Mouse (Mus musculus): ENCODE results near the gene Smtnl2.

DNA sequence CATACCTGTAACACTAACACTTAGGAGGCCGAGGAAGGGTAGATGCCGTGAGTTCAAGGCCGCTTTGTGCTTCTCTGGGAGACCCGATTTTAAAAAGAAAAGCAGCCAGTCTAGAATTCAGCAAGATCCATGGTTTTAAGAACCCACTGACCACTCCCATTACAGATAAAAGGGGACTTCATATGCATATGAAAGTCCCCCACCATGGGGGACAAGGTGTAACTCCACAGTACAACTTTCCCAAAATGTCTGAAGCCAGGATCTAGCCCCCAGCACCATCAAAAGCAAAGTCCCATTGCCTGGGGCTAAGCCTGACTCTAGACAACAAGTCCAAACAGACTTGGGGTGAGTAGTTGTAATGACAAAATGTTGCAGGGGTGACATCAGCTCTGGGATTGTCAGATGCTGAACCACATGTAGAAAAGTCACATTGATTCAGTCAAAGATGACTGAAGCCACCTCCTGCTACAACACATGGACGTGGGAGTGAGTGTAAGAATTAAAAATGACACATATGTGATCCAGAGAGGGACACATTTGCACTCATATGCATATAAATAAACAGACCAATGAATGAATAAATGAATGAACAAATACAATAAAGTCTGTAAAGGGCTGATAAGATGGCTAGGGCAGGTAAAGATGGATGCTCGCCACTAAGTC lies 9.1 kb upstream of the Smtnl2 start:
- TF ChIP-seq CTCF (IDR thresholded peaks at IDR 0.05; ENCODE audit: low read depth, low read length) = no peak
- no peak for TF ChIP-seq POLR2A (IDR thresholded peaks at IDR 0.05; ENCODE audit: insufficient read depth, low read length)

Data from ES-Bruce4 (cell line).